30 mouse cellular contexts compared by ENCODE assay signal in the genomic region with DNA sequence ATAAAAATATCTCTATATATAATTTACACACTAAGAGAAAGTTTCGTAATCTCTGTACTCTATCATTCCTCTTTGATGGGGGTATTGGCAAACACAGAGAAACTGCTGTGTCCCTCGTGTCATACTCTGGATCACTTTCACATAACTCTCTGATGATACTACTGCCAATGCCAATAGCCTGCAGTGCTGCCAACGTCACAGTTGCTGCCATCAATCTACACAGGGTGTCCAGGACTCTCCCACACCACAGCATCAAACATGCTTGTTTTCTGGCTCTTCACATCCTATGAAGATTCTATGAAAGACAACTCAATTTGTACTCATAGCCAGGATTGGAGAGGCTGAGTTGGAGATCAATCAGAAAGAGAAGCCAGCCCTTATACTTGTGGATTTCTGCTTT. TPM values are rescaled to one million over a fixed set of nuclear protein-coding genes. Genes with fewer than 3 reads are reported as not detected.
A peak's percentile ranks its signal among the peaks of the same experiment; 100 is the strongest.
DNase-seq lines count a peak whose midpoint lies in the region; ATAC-seq and TF ChIP-seq lines count a peak whose summit lies in the region.
"Had no signal": no experiment of that assay in that cellular context is flagged by ENCODE, and none has a peak within 500 bp of the region (broad histone marks: within the 10 kb centered on the region; RNA-seq: fewer than 3 reads in every experiment).

No protein-coding gene starts in this region.

- no peak overlapping the region for H3K9ac ChIP-seq in forebrain, embryonic 14.5 days (ENCODE audit: low read length)
- H3K9ac ChIP-seq: heart, embryonic 13.5 days; hindbrain, embryonic 15.5 days; liver, embryonic 14.5 days; neural tube, embryonic 13.5 days had no signal

- no peak for TF ChIP-seq POLR2A in brain, embryonic 14.5 days (IDR thresholded peaks at IDR 0.05; ENCODE audit: borderline replicate concordance, extremely low read depth, insufficient read depth, insufficient read length, poor library complexity, severe bottlenecking)

- peaks cover 5% of the 10 kb centered on the region for H3K4me1 ChIP-seq in forebrain, embryonic 14.5 days (ENCODE audit: control insufficient read depth, insufficient read depth, low read length)
- H3K4me1 ChIP-seq in forebrain, embryonic 10.5 days, result peaks cover 10% of the 10 kb centered on the region

- H3K4me3 ChIP-seq in forebrain, embryonic 14.5 days (ENCODE audit: low read depth, low read length), result no peak overlapping the region
- no peak overlapping the region for H3K4me3 ChIP-seq in forebrain, embryonic 10.5 days
- H3K4me3 ChIP-seq: erythroblast, embryonic 14.5 days; heart, embryonic 13.5 days; hindbrain, embryonic 15.5 days; midbrain, embryonic 10.5 days; neural tube, embryonic 13.5 days had no signal

- no peak overlapping the region for H3K27ac ChIP-seq in forebrain, embryonic 14.5 days (ENCODE audit: low read depth, low read length)
- H3K27ac ChIP-seq in forebrain, embryonic 10.5 days, result no peak overlapping the region
- H3K27ac ChIP-seq: heart, embryonic 13.5 days; hindbrain, embryonic 15.5 days; kidney, postnatal 0 days; liver, embryonic 14.5 days; midbrain, embryonic 10.5 days; neural tube, embryonic 13.5 days had no signal

- peak; percentile 28; the same call in 1 of the 2 replicates for ATAC-seq in forebrain, embryonic 14.5 days
- no peak for ATAC-seq in megakaryocyte progenitor cell, adult 5-6 weeks (replicated peaks; ENCODE audit: poor library complexity)
- ATAC-seq: midbrain, embryonic 16.5 days; Patski had no signal

- 77% methylated on average over 3 of the region's 3 CpGs for WGBS in forebrain, embryonic 14.5 days
- WGBS in forebrain, embryonic 10.5 days, result 90% methylated on average over 3 of the region's 3 CpGs

- H3K9me3 ChIP-seq in forebrain, embryonic 14.5 days (replicated peaks; ENCODE audit: control insufficient read depth, low read length), result no peaks in the 10 kb centered on the region
- peaks cover 3% of the 10 kb centered on the region; the same call in 1 of the 2 replicates for H3K9me3 ChIP-seq in forebrain, embryonic 10.5 days
- H3K9me3 ChIP-seq: hindbrain, embryonic 15.5 days; neural tube, embryonic 13.5 days had no signal

- peak; percentile 33 for DNase-seq in forebrain, embryonic 14.5 days (ENCODE audit: low spot score)
- DNase-seq in forebrain, embryonic 10.5 days (ENCODE audit: extremely low spot score, low spot score), result no peak
- DNase-seq in brain, embryonic 14.5 days (ENCODE audit: low read depth), result peak; percentile 43
- peak; percentile 82 for DNase-seq in gastrocnemius, adult 18-20 months (ENCODE audit: low spot score)
- DNase-seq in gastrocnemius, postnatal 25 days, result peak; percentile 73
- no peak for DNase-seq in Muller cell, postnatal 12 days (ENCODE audit: inconsistent ontology term)
- no peak for DNase-seq in spleen, postnatal 14 days (ENCODE audit: low spot score in 2 of 2)
- DNase-seq: adrenal gland, postnatal 10 days; cerebellum, adult 2 months; cerebellum, postnatal 14 days; heart, postnatal 10 days; kidney, adult 18-20 months; kidney, postnatal 4 days; liver; lung, adult 2 months; lung, postnatal 14 days; thymus, postnatal 14 days had no signal

- TF ChIP-seq CTCF in brain, embryonic 14.5 days (IDR thresholded peaks at IDR 0.05; ENCODE audit: borderline replicate concordance, extremely low read depth, insufficient read depth, insufficient read length), result no peak

- no peaks in the 10 kb centered on the region for H3K27me3 ChIP-seq in forebrain, embryonic 14.5 days (replicated peaks; ENCODE audit: control insufficient read depth, insufficient read depth, low read length)
- no peaks in the 10 kb centered on the region for H3K27me3 ChIP-seq in forebrain, embryonic 10.5 days (ENCODE audit: poor library complexity, severe bottlenecking)
- H3K27me3 ChIP-seq: heart, embryonic 13.5 days; hindbrain, embryonic 15.5 days; neural tube, embryonic 13.5 days; Patski had no signal

- H3K4me2 ChIP-seq in forebrain, embryonic 14.5 days (ENCODE audit: low read length), result no peak overlapping the region
- H3K4me2 ChIP-seq: heart, embryonic 13.5 days; hindbrain, embryonic 15.5 days; neural tube, embryonic 13.5 days had no signal

- no peaks in the 10 kb centered on the region for H3K36me3 ChIP-seq in forebrain, embryonic 14.5 days (ENCODE audit: control insufficient read depth, insufficient read depth, low read length)
- no peaks in the 10 kb centered on the region for H3K36me3 ChIP-seq in forebrain, embryonic 10.5 days (replicated peaks)
- H3K36me3 ChIP-seq: G1E; hindbrain, embryonic 15.5 days; midbrain, embryonic 10.5 days; neural tube, embryonic 13.5 days had no signal

RNA-seq across cellular contexts. Expression of a gene that starts 17.4 kb away (rescaled TPM):
- 1.3 and 2.0 TPM in 2 replicates for polyA plus RNA-seq in forebrain, embryonic 14.5 days (2014; fragmentation: Nextera tagmentation; extraction: Ambion mirVana)
- polyA plus RNA-seq in forebrain, embryonic 10.5 days (2016; fragmentation: Nextera tagmentation; extraction: Ambion mirVana), result not detected in 2 replicates
- 1.4 and 1.8 TPM in 2 replicates for polyA plus RNA-seq in brain, embryonic 14.5 days (2012; rRNA removed)
- total RNA-seq in gastrocnemius, adult 18-20 months (2021), result 100 to 1,000 TPM in 1 of 2 experiments, 10 to 100 TPM in 1; 88.0 to 103 TPM
- 10 to 100 TPM; 91.1 to 92.1 TPM for total RNA-seq in gastrocnemius, postnatal 25 days (2021)
- total RNA-seq in megakaryocyte progenitor cell, adult 5-6 weeks (2015), result not detected in 2 replicates
- total RNA-seq in megakaryocyte progenitor cell, adult 5-6 weeks (2017), result not detected in 2 replicates
- total RNA-seq: hematopoietic stem cell, adult 5-6 weeks had no signal
- polyA plus RNA-seq: G1E; liver, embryonic 14.5 days; Patski; small intestine, adult 2 months had no signal

Comparison
In these comparisons a context has a peak if more than half of its experiments do, and no peak if none do; other contexts are left out.
1. DNase-seq: peak in forebrain, embryonic 14.5 days (single experiment), brain, embryonic 14.5 days (single experiment), gastrocnemius, adult 18-20 months (single experiment) and gastrocnemius, postnatal 25 days (single experiment); none in forebrain, embryonic 10.5 days (single experiment), Muller cell, postnatal 12 days (single experiment) and spleen, postnatal 14 days (0 of 2).
2. RNA of a gene that starts 17.4 kb away (total RNA-seq): 88.0 to 103 TPM in gastrocnemius, adult 18-20 months and 91.1 to 92.1 TPM in gastrocnemius, postnatal 25 days; not detected in megakaryocyte progenitor cell, adult 5-6 weeks; every median in the first group is over 10 times any median in the second.